Mouse (Mus musculus): ENCODE data around the gene H2-Eb1.

DNA sequence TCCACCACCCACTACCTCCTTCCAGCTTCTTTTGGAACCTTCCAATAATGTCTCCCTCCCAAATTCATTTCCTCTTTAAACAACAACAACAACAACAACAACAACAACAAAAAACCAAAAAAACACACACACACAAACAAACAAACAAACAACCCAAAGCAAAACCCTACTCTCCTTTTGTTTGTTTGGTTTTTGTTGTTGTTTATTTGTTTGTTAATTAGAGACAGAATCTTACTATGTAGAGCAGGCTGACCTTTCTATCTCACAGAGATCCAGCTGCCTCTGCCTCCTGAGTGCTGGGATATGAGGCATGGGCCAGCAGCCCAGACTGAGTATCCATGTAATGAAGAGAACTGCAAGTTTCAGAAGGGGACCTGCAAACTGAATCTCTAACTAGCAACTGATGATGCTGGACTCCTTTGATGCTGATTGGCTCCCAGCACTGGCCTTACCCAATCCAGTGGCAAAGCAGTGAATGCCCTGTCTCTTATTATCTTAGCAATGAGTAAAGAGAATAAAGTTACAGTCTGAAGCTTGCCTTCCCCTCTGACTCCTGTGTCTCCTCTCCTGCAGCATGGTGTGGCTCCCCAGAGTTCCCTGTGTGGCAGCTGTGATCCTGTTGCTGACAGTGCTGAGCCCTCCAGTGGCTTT is at the start of gene H2-Eb1:
- no peak for TF ChIP-seq CTCF (IDR thresholded peaks at IDR 0.05)
- TF ChIP-seq POLR2A (IDR thresholded peaks at IDR 0.05; ENCODE audit: insufficient read depth, low read depth, low read length), result no peak; the same call in 1 of the 2 replicates
- no peak for TF ChIP-seq EP300 (IDR thresholded peaks at IDR 0.05; ENCODE audit: insufficient read depth, low read depth, low read length)

Measured in heart, adult 2 months (tissue).